Mouse (Mus musculus) midbrain, embryonic 12.5 days (tissue): ENCODE measurements around the gene Cdc25b. TPM values are rescaled to one million over a fixed set of nuclear protein-coding genes. Genes with fewer than 3 reads are reported as not detected.

Experiments used
- ATAC-seq: fragments of 200-750 bp; cut with Nextera tagmentation; 2 replicates; pipeline ENCODE4 v1.8.0; 2017; ENCODE audit warnings: low read depth, moderate TSS enrichment, moderate library complexity; ENCODE audit not compliant: low FRiP score
- H3K27ac ChIP-seq: fragments of 300-500 bp; sonication (generic); replicated peaks from 2 replicates; pipeline ENCODE4 v1.5.1; 2016; ENCODE audit warnings: mild to moderate bottlenecking
- H3K27me3 ChIP-seq: fragments of 300-500 bp; sonication (generic); 2 replicates; pipeline ENCODE4 v1.6.1; 2016; ENCODE audit warnings: mild to moderate bottlenecking
- H3K36me3 ChIP-seq: fragments of 300-500 bp; sonication (generic); 2 replicates; pipeline ENCODE4 v1.6.1; 2016
- H3K4me1 ChIP-seq: fragments of 300-500 bp; sonication (generic); 2 replicates; pipeline ENCODE4 v1.6.1; 2016
- H3K4me2 ChIP-seq: fragments of 300-500 bp; sonication (generic); replicated peaks from 2 replicates; pipeline ENCODE4 v1.6.1; 2016; ENCODE audit warnings: mild to moderate bottlenecking, moderate library complexity
- H3K4me3 ChIP-seq: fragments of 300-500 bp; sonication (generic); 2 replicates; pipeline ENCODE4 v1.5.1; 2016; ENCODE audit warnings: mild to moderate bottlenecking
- H3K9ac ChIP-seq: fragments of 300-500 bp; sonication (generic); replicated peaks from 2 replicates; pipeline ENCODE4 v1.6.1; 2016; ENCODE audit warnings: mild to moderate bottlenecking, moderate library complexity
- H3K9me3 ChIP-seq: fragments of 300-500 bp; sonication (generic); 2 replicates; pipeline ENCODE4 v1.6.1; 2016; ENCODE audit warnings: mild to moderate bottlenecking
- WGBS: fragments of 180-500 bp; shearing (Covaris S2); methylation state at CpG from one replicate; pipeline ENCODE4 v1.1.7; 2016; 5-methylcytosine and 5-hydroxymethylcytosine counted together
- polyA plus RNA-seq: library from polyadenylated mRNA; unstranded; fragments of >200 nt; fragmentation: Nextera tagmentation; extraction: Ambion mirVana; gene quantifications from 2 replicates; pipeline ENCODE4 v1.2.1, GENCODE M21; 2016

Gene Cdc25b
- polyA plus RNA-seq, result 107 and 111 TPM in 2 replicates

- H3K9ac ChIP-seq, result peak within 1 kb of the TSS; percentile 82
- H3K4me2 ChIP-seq, result peak within 1 kb of the TSS; percentile 76
- 1% methylated on average over 43 of the region's 43 CpGs for WGBS
- H3K4me1 ChIP-seq, result peaks cover 51% of the 10 kb centered on the region
- H3K27ac ChIP-seq, result peak within 1 kb of the TSS; percentile 75
- H3K4me3 ChIP-seq, result peak within 1 kb of the TSS; percentile 54
- peak; percentile 76 for ATAC-seq
- H3K36me3 ChIP-seq, result peaks cover 7% of the 10 kb centered on the region
- H3K27me3 ChIP-seq, result no peaks in the 10 kb centered on the region
- H3K9me3 ChIP-seq, result no peaks in the 10 kb centered on the region
Measured at GRCm38 (mm10) chr2:131186771-131187601, at the start of gene Cdc25b, which contains the start of gene Spef1. Gene Cdc25b, plus strand, starts transcription at chr2:131186949. Gene Spef1, minus strand, starts transcription at chr2:131187282.

- WGBS, result 86% methylated on average over 4 of the region's 4 CpGs
- Histone ChIP-seq H3K9ac (no peak overlapping the region), H3K4me2 (no peak overlapping the region), H3K36me3 (peaks cover under 1% of the 10 kb centered on the region; the same call in 1 of the 2 replicates), H3K9me3 (no peaks in the 10 kb centered on the region), H3K27me3 (no peaks in the 10 kb centered on the region), H3K27ac (no peak overlapping the region), H3K4me1 (peaks cover 6% of the 10 kb centered on the region; the same call in 1 of the 2 replicates), H3K4me3 (no peak overlapping the region)
- no peak for ATAC-seq
Measured at GRCm38 (mm10) chr2:131138296-131138695, 48.5 kb upstream of the Cdc25b start.

GRCm38 (mm10) chr2:131138760-131139159, 48.0 kb upstream of the Cdc25b start:
- no peak overlapping the region for H3K27ac ChIP-seq
- 86% methylated on average over 7 of the region's 7 CpGs for WGBS
- H3K4me1 ChIP-seq, result peaks cover 6% of the 10 kb centered on the region; the same call in 1 of the 2 replicates

GRCm38 (mm10) chr2:131139287-131139686, 47.5 kb upstream of the Cdc25b start:
- ATAC-seq, result no peak
- no peaks in the 10 kb centered on the region for H3K9me3 ChIP-seq
- no peaks in the 10 kb centered on the region for H3K27me3 ChIP-seq
- peaks cover 7% of the 10 kb centered on the region for H3K36me3 ChIP-seq
- H3K4me3 ChIP-seq, result no peak overlapping the region
- H3K27ac ChIP-seq, result no peak overlapping the region
- H3K9ac ChIP-seq, result no peak overlapping the region
- 90% methylated on average over 5 of the region's 5 CpGs for whole genome bisulfite sequencing
- no peak overlapping the region for H3K4me2 ChIP-seq
- peaks cover 6% of the 10 kb centered on the region; the same call in 1 of the 2 replicates for H3K4me1 ChIP-seq

More at GRCm38 (mm10) chr2:131138760-131139159, 48.0 kb upstream of the Cdc25b start:
- Histone ChIP-seq H3K4me2 (no peak overlapping the region), H3K36me3 (peaks cover 5% of the 10 kb centered on the region), H3K9ac (no peak overlapping the region), H3K9me3 (no peaks in the 10 kb centered on the region), H3K27me3 (no peaks in the 10 kb centered on the region), H3K4me3 (no peak overlapping the region)
- ATAC-seq, result no peak

GRCm38 (mm10) chr2:131139886-131140532, 46.7 kb upstream of the Cdc25b start:
- Histone ChIP-seq H3K9me3 (no peaks in the 10 kb centered on the region), H3K4me3 (no peak overlapping the region), H3K36me3 (peaks cover 14% of the 10 kb centered on the region), H3K9ac (no peak overlapping the region), H3K4me2 (no peak overlapping the region), H3K4me1 (peaks cover 6% of the 10 kb centered on the region; the same call in 1 of the 2 replicates), H3K27ac (no peak overlapping the region), H3K27me3 (no peaks in the 10 kb centered on the region)
- ATAC-seq, result no peak
- 71% methylated on average over 5 of the region's 5 CpGs for WGBS

- 73% methylated on average over 5 of the region's 5 CpGs for WGBS
- H3K4me2 ChIP-seq, result no peak overlapping the region
Measured at GRCm38 (mm10) chr2:131140533-131140905, 46.2 kb upstream of the Cdc25b start.

GRCm38 (mm10) chr2:131141336-131141986, 45.3 kb upstream of the Cdc25b start:
- Histone ChIP-seq H3K27ac (no peak overlapping the region), H3K9me3 (no peaks in the 10 kb centered on the region), H3K4me3 (no peak overlapping the region), H3K36me3 (peaks cover 29% of the 10 kb centered on the region), H3K27me3 (no peaks in the 10 kb centered on the region), H3K4me2 (no peak overlapping the region), H3K9ac (no peak overlapping the region), H3K4me1 (peaks cover 6% of the 10 kb centered on the region; the same call in 1 of the 2 replicates)
- ATAC-seq, result no peak
- WGBS, result 87% methylated on average over 8 of the region's 8 CpGs

More at GRCm38 (mm10) chr2:131140533-131140905, 46.2 kb upstream of the Cdc25b start:
- Histone ChIP-seq H3K27ac (no peak overlapping the region), H3K4me3 (no peak overlapping the region), H3K9me3 (no peaks in the 10 kb centered on the region), H3K9ac (no peak overlapping the region), H3K4me1 (peaks cover 6% of the 10 kb centered on the region; the same call in 1 of the 2 replicates), H3K36me3 (peaks cover 19% of the 10 kb centered on the region), H3K27me3 (no peaks in the 10 kb centered on the region)
- no peak for ATAC-seq

GRCm38 (mm10) chr2:131142592-131142991, 44.2 kb upstream of the Cdc25b start:
- H3K27ac ChIP-seq, result no peak overlapping the region
- 34% methylated on average over 18 of the region's 18 CpGs for WGBS
- H3K9me3 ChIP-seq, result no peaks in the 10 kb centered on the region
- ATAC-seq, result peak; percentile 45
- no peak overlapping the region for H3K9ac ChIP-seq
- H3K4me3 ChIP-seq, result no peak overlapping the region
- peaks cover 40% of the 10 kb centered on the region for H3K36me3 ChIP-seq
- peaks cover 6% of the 10 kb centered on the region; the same call in 1 of the 2 replicates for H3K4me1 ChIP-seq
- H3K27me3 ChIP-seq, result no peaks in the 10 kb centered on the region
- 0 out of 2 replicates have a peak overlapping the region, but pooled peaks have one; percentile 3 for H3K4me2 ChIP-seq

GRCm38 (mm10) chr2:131143007-131143780, 43.6 kb upstream of the Cdc25b start:
- Histone ChIP-seq H3K27ac (no peak overlapping the region), H3K4me2 (0 out of 2 replicates have a peak overlapping the region, but pooled peaks have one; percentile 3), H3K9me3 (no peaks in the 10 kb centered on the region), H3K4me3 (no peak overlapping the region), H3K9ac (no peak overlapping the region), H3K27me3 (no peaks in the 10 kb centered on the region), H3K36me3 (peaks cover 46% of the 10 kb centered on the region), H3K4me1 (peaks cover 6% of the 10 kb centered on the region; the same call in 1 of the 2 replicates)
- WGBS, result 68% methylated on average over 22 of the region's 22 CpGs
- ATAC-seq, result 0 out of 2 replicates have a peak, but pooled peaks have one; percentile 44

- H3K36me3 ChIP-seq, result peaks cover 63% of the 10 kb centered on the region
- 69% methylated on average over 13 of the region's 13 CpGs for WGBS
- no peaks in the 10 kb centered on the region for H3K9me3 ChIP-seq
- ATAC-seq, result no peak
- H3K4me3 ChIP-seq, result no peak overlapping the region
- peaks cover 6% of the 10 kb centered on the region; the same call in 1 of the 2 replicates for H3K4me1 ChIP-seq
- no peak overlapping the region for H3K4me2 ChIP-seq
- no peak overlapping the region for H3K9ac ChIP-seq
- H3K27ac ChIP-seq, result no peak overlapping the region
- no peaks in the 10 kb centered on the region for H3K27me3 ChIP-seq
Measured at GRCm38 (mm10) chr2:131145121-131145520, 41.6 kb upstream of the Cdc25b start.

GRCm38 (mm10) chr2:131145536-131145935, 41.2 kb upstream of the Cdc25b start:
- no peak for ATAC-seq
- no peak overlapping the region for H3K27ac ChIP-seq

More at GRCm38 (mm10) chr2:131145536-131145935, 41.2 kb upstream of the Cdc25b start:
- 97% methylated on average over 2 of the region's 2 CpGs for WGBS
- Histone ChIP-seq H3K27me3 (no peaks in the 10 kb centered on the region), H3K4me3 (no peak overlapping the region), H3K36me3 (peaks cover 65% of the 10 kb centered on the region), H3K4me2 (no peak overlapping the region), H3K4me1 (peaks cover 6% of the 10 kb centered on the region; the same call in 1 of the 2 replicates), H3K9me3 (no peaks in the 10 kb centered on the region), H3K9ac (no peak overlapping the region)
